In genomic region chr17:35840561-35840960, GRCm38 (mm10) we compare ENCODE assay signal across 8 mouse cellular contexts. TPM values are rescaled to one million over a fixed set of nuclear protein-coding genes. Genes with fewer than 3 reads are reported as not detected.
A peak's percentile ranks its signal among the peaks of the same experiment; 100 is the strongest.
DNase-seq lines count a peak whose midpoint lies in the region; ATAC-seq and TF ChIP-seq lines count a peak whose summit lies in the region.

No protein-coding gene starts in this region.

- no peak for DNase-seq in layer of hippocampus, adult 2 months (ENCODE audit: low spot score in 2 of 2)
- DNase-seq in layer of hippocampus, postnatal 36 days: no peak
- no peak for DNase-seq in embryonic facial prominence, embryonic 11.5 days (ENCODE audit: low spot score)
- DNase-seq in left cerebral cortex, adult 8-10 months (ENCODE audit: low spot score in 2 of 2): no peak
- no peak for DNase-seq in adrenal gland, postnatal 10 days
- DNase-seq in layer of hippocampus, postnatal 10 days (ENCODE audit: low spot score in 2 of 2): no peak

- peak overlapping the region; percentile 55 for H3K4me3 ChIP-seq in layer of hippocampus, adult 2 months
- peak overlapping the region; percentile 19 for H3K4me3 ChIP-seq in embryonic facial prominence, embryonic 11.5 days (ENCODE audit: low read depth, low read length)
- H3K4me3 ChIP-seq in intestine, embryonic 15.5 days (replicated peaks): peak overlapping the region; percentile 61
- H3K4me3 ChIP-seq in neural tube, embryonic 12.5 days: peak overlapping the region; percentile 24; the same call in 1 of the 2 replicates

- H3K27ac ChIP-seq in layer of hippocampus, adult 2 months: peak overlapping the region; percentile 86
- H3K27ac ChIP-seq in embryonic facial prominence, embryonic 11.5 days (replicated peaks; ENCODE audit: low read depth, low read length): no peak overlapping the region
- H3K27ac ChIP-seq in intestine, embryonic 15.5 days: peak overlapping the region; percentile 23; the same call in 1 of the 2 replicates
- no peak overlapping the region for H3K27ac ChIP-seq in neural tube, embryonic 12.5 days

- no peak overlapping the region for H3K9ac ChIP-seq in embryonic facial prominence, embryonic 11.5 days (replicated peaks; ENCODE audit: low read length)
- no peak overlapping the region for H3K9ac ChIP-seq in intestine, embryonic 15.5 days
- H3K9ac ChIP-seq in neural tube, embryonic 12.5 days: no peak overlapping the region

- peaks cover 3% of the 10 kb centered on the region; the same call in 1 of the 2 replicates for H3K4me1 ChIP-seq in embryonic facial prominence, embryonic 11.5 days (ENCODE audit: control insufficient read depth, insufficient read depth, low read length)
- peaks cover 13% of the 10 kb centered on the region for H3K4me1 ChIP-seq in intestine, embryonic 15.5 days (replicated peaks)
- H3K4me1 ChIP-seq in neural tube, embryonic 12.5 days: peaks cover 23% of the 10 kb centered on the region

- TF ChIP-seq CTCF in layer of hippocampus, adult 2 months (conservative IDR thresholded peaks at IDR 0.05): no peak

- H3K36me3 ChIP-seq in embryonic facial prominence, embryonic 11.5 days (replicated peaks; ENCODE audit: control insufficient read depth, insufficient read depth, low read depth, low read length): peaks cover 5% of the 10 kb centered on the region
- H3K36me3 ChIP-seq in intestine, embryonic 15.5 days: peaks cover 14% of the 10 kb centered on the region
- H3K36me3 ChIP-seq in neural tube, embryonic 12.5 days: peaks cover 21% of the 10 kb centered on the region

- WGBS in embryonic facial prominence, embryonic 11.5 days: 54% methylated on average over 14 of the region's 14 CpGs
- 49% methylated on average over 14 of the region's 14 CpGs for WGBS in intestine, embryonic 15.5 days
- WGBS in neural tube, embryonic 12.5 days: 59% methylated on average over 14 of the region's 14 CpGs

- peak overlapping the region; percentile 3 for H3K4me2 ChIP-seq in embryonic facial prominence, embryonic 11.5 days (ENCODE audit: low read depth, low read length)
- H3K4me2 ChIP-seq in intestine, embryonic 15.5 days (replicated peaks): peak overlapping the region; percentile 45
- peak overlapping the region; percentile 47 for H3K4me2 ChIP-seq in neural tube, embryonic 12.5 days (replicated peaks)

- no peaks in the 10 kb centered on the region for H3K27me3 ChIP-seq in embryonic facial prominence, embryonic 11.5 days (ENCODE audit: control insufficient read depth, insufficient read depth, low read length)
- no peaks in the 10 kb centered on the region for H3K27me3 ChIP-seq in intestine, embryonic 15.5 days (replicated peaks)
- H3K27me3 ChIP-seq in neural tube, embryonic 12.5 days (replicated peaks): no peaks in the 10 kb centered on the region

- no peaks in the 10 kb centered on the region for H3K9me3 ChIP-seq in embryonic facial prominence, embryonic 11.5 days (replicated peaks; ENCODE audit: control insufficient read depth, low read length)
- H3K9me3 ChIP-seq in intestine, embryonic 15.5 days: no peaks in the 10 kb centered on the region
- no peaks in the 10 kb centered on the region for H3K9me3 ChIP-seq in neural tube, embryonic 12.5 days

- ATAC-seq in embryonic facial prominence, embryonic 11.5 days (replicated peaks; ENCODE audit: insufficient number of reproducible peaks, low FRiP score, low TSS enrichment, low read depth): no peak
- ATAC-seq in intestine, embryonic 15.5 days: no peak
- no peak for ATAC-seq in neural tube, embryonic 12.5 days (ENCODE audit: low FRiP score, low read depth)

RNA-seq across cellular contexts. Expression of gene Mdc1, which starts 0.8 kb away (rescaled TPM):
- 10 to 100 TPM; 16.9 to 18.4 TPM for total RNA-seq in layer of hippocampus, adult 2 months (2021)
- total RNA-seq in layer of hippocampus, postnatal 36 days (2021): 10 to 100 TPM; 13.1 to 19.5 TPM
- 22.2 and 23.4 TPM in 2 replicates for polyA plus RNA-seq in embryonic facial prominence, embryonic 11.5 days (2014; fragmentation: Nextera tagmentation; extraction: Ambion mirVana)
- polyA plus RNA-seq in intestine, embryonic 15.5 days (2015; fragmentation: Nextera tagmentation; extraction: Ambion mirVana): 14.9 and 16.1 TPM in 2 replicates
- 13.6 and 14.7 TPM in 2 replicates for polyA plus RNA-seq in neural tube, embryonic 12.5 days (2016; fragmentation: Nextera tagmentation; extraction: Ambion mirVana)
- 10 to 100 TPM; 13.8 to 21.2 (median 18.2) TPM for total RNA-seq in left cerebral cortex, adult 8-10 months (2022)
- total RNA-seq in adrenal gland, postnatal 10 days (2021): 10 to 100 TPM; 21.9 to 27.1 TPM
- total RNA-seq in layer of hippocampus, postnatal 10 days (2021): 10 to 100 TPM; 15.8 to 16.2 TPM

RNA-seq across cellular contexts. Expression of gene Tubb5, which starts 2.5 kb away (rescaled TPM):
- 100 to 1,000 TPM; 355 to 363 TPM for total RNA-seq in layer of hippocampus, adult 2 months (2021)
- 100 to 1,000 TPM; 360 to 381 TPM for total RNA-seq in layer of hippocampus, postnatal 36 days (2021)
- polyA plus RNA-seq in embryonic facial prominence, embryonic 11.5 days (2014; fragmentation: Nextera tagmentation; extraction: Ambion mirVana): 1,420 and 1,481 TPM in 2 replicates
- 729 and 776 TPM in 2 replicates for polyA plus RNA-seq in intestine, embryonic 15.5 days (2015; fragmentation: Nextera tagmentation; extraction: Ambion mirVana)
- 1,533 and 1,543 TPM in 2 replicates for polyA plus RNA-seq in neural tube, embryonic 12.5 days (2016; fragmentation: Nextera tagmentation; extraction: Ambion mirVana)
- 100 to 1,000 TPM; 430 to 459 (median 451) TPM for total RNA-seq in left cerebral cortex, adult 8-10 months (2022)
- total RNA-seq in adrenal gland, postnatal 10 days (2021): 100 to 1,000 TPM; 351 to 404 TPM
- total RNA-seq in layer of hippocampus, postnatal 10 days (2021): 1,000 to 10,000 TPM; 1,119 to 1,208 TPM

RNA-seq across cellular contexts. Expression of gene Flot1, which starts 17.5 kb away (rescaled TPM):
- total RNA-seq in layer of hippocampus, adult 2 months (2021): 100 to 1,000 TPM; 124 to 128 TPM
- total RNA-seq in layer of hippocampus, postnatal 36 days (2021): 100 to 1,000 TPM; 124 to 132 TPM
- 46.7 and 53.8 TPM in 2 replicates for polyA plus RNA-seq in embryonic facial prominence, embryonic 11.5 days (2014; fragmentation: Nextera tagmentation; extraction: Ambion mirVana)
- polyA plus RNA-seq in intestine, embryonic 15.5 days (2015; fragmentation: Nextera tagmentation; extraction: Ambion mirVana): 49.1 and 49.4 TPM in 2 replicates
- 60.5 and 60.6 TPM in 2 replicates for polyA plus RNA-seq in neural tube, embryonic 12.5 days (2016; fragmentation: Nextera tagmentation; extraction: Ambion mirVana)
- total RNA-seq in left cerebral cortex, adult 8-10 months (2022): 100 to 1,000 TPM; 118 to 151 (median 137) TPM
- total RNA-seq in adrenal gland, postnatal 10 days (2021): 10 to 100 TPM; 54.6 to 70.8 TPM
- 100 to 1,000 TPM; 163 to 172 TPM for total RNA-seq in layer of hippocampus, postnatal 10 days (2021)

RNA-seq across cellular contexts. Expression of gene Ier3, which starts 19.1 kb away (rescaled TPM):
- total RNA-seq in layer of hippocampus, adult 2 months (2021): 1 to 10 TPM; 5.0 to 6.1 TPM
- 1 to 10 TPM; 4.2 to 6.5 TPM for total RNA-seq in layer of hippocampus, postnatal 36 days (2021)
- 2.7 and 3.4 TPM in 2 replicates for polyA plus RNA-seq in embryonic facial prominence, embryonic 11.5 days (2014; fragmentation: Nextera tagmentation; extraction: Ambion mirVana)
- polyA plus RNA-seq in intestine, embryonic 15.5 days (2015; fragmentation: Nextera tagmentation; extraction: Ambion mirVana): 13.9 and 14.4 TPM in 2 replicates
- polyA plus RNA-seq in neural tube, embryonic 12.5 days (2016; fragmentation: Nextera tagmentation; extraction: Ambion mirVana): 5.2 and 7.9 TPM in 2 replicates
- total RNA-seq in left cerebral cortex, adult 8-10 months (2022): 10 to 100 TPM; 11.1 to 17.3 (median 15.2) TPM
- 10 to 100 TPM in 1 of 2 experiments, 1 to 10 TPM in 1; 7.6 to 19.0 TPM for total RNA-seq in adrenal gland, postnatal 10 days (2021)
- 1 to 10 TPM; 4.3 to 4.6 TPM for total RNA-seq in layer of hippocampus, postnatal 10 days (2021)

RNA-seq across cellular contexts. Expression of gene Nrm, which starts 20.6 kb away (rescaled TPM):
- total RNA-seq in layer of hippocampus, adult 2 months (2021): 1 to 10 TPM; 1.7 to 1.8 TPM
- total RNA-seq in layer of hippocampus, postnatal 36 days (2021): 1 to 10 TPM; 1.5 to 2.2 TPM
- polyA plus RNA-seq in embryonic facial prominence, embryonic 11.5 days (2014; fragmentation: Nextera tagmentation; extraction: Ambion mirVana): 48.8 and 53.2 TPM in 2 replicates
- 48.5 and 51.7 TPM in 2 replicates for polyA plus RNA-seq in intestine, embryonic 15.5 days (2015; fragmentation: Nextera tagmentation; extraction: Ambion mirVana)
- polyA plus RNA-seq in neural tube, embryonic 12.5 days (2016; fragmentation: Nextera tagmentation; extraction: Ambion mirVana): 40.5 and 41.3 TPM in 2 replicates
- 1 to 10 TPM; 2.6 to 3.4 (median 3.0) TPM for total RNA-seq in left cerebral cortex, adult 8-10 months (2022)
- 10 to 100 TPM; 12.7 to 18.3 TPM for total RNA-seq in adrenal gland, postnatal 10 days (2021)
- total RNA-seq in layer of hippocampus, postnatal 10 days (2021): 1 to 10 TPM; 5.2 to 5.7 TPM

Comparison
In these comparisons a context has a peak if more than half of its experiments do, and no peak if none do; other contexts are left out.
1. H3K27ac ChIP-seq: peak in layer of hippocampus, adult 2 months (single experiment) and intestine, embryonic 15.5 days (single experiment); none in embryonic facial prominence, embryonic 11.5 days (single experiment) and neural tube, embryonic 12.5 days (single experiment).
2. Peak in every context shown above with its lines, with median percentiles within 50 percentile points of each other: H3K4me3 ChIP-seq and H3K4me2 ChIP-seq.